Mouse (Mus musculus): ENCODE measurements around the gene Arhgap4.

Gene Arhgap4

GRCm38 (mm10) chrX:73914827-73915703, 6.6 kb downstream of the Arhgap4 start:
- peak; percentile 90 for DNase-seq (ENCODE audit: low spot score)

GRCm38 (mm10) chrX:73911588-73911987, 10.1 kb downstream of the Arhgap4 start:
- no peak for DNase-seq (ENCODE audit: low spot score)

GRCm38 (mm10) chrX:73911156-73911555, 10.5 kb downstream of the Arhgap4 start:
- no peak for DNase-seq (ENCODE audit: low spot score)

DNA sequence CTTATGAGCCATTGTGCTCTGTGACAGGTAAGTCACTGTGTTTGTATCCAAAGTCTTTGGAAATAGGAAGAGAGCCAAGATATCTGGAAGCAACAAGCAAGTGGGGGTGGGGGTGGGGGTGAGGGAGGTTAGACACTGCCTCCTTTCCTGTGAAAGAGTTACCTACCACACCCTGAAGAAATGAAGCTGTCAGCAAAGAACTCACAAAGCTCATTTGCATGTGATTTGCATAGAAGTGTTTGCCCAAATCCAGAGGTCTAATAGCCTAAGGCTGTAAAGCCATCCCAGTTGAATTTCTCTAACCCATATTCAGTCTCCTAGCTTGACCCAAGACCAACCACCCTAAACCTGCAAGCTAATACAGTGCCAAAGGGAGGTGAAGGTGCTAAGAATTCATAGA, 11.2 kb downstream of the Arhgap4 start:
- DNase-seq (ENCODE audit: low spot score), result no peak

DNA sequence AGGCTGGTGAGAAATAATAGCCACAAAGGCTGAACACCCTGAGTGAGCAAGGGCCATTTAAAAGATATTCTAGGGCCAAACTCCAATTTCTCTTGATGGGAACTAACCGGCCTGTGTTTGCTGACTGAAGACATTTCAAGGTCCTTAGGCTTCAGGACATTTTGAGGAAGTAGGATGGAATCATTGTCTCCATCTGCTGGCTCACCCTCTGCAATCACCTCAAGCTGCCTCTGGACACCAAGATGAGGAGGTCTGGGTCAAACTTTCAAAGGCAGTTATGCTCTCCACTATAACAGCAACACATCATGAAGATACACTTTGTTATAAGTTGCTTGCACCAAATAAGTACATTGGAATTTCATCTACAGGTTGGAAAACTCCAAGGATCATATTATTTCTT, 11.6 kb downstream of the Arhgap4 start:
- no peak for DNase-seq (ENCODE audit: low spot score)

DNA sequence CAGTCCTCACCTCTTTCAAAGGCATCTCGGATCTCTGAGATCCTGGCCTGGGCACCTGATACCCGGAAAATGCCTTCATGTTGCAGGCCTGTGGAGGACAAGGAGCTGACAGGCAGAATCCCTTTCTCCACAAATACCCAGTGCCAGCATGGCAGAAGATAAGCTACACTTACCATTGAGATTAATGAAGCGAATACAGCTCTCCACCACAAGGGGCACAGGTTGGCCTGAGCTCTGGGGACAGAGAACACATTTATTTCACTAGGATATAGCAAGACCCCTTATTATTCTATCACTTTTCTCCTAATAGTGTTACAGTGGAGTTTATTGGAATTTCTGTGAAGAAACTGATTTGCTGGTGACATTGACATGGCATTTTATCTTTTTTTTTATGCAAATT, 23.7 kb downstream of the Arhgap4 start:
- no peak for DNase-seq (ENCODE audit: low spot score)

- no peak for DNase-seq (ENCODE audit: low spot score)
These were observed 26.0 kb downstream of the Arhgap4 start, which contains the start of gene L1cam for GRCm38 (mm10) chrX:73895719-73896118. L1cam (minus strand) TSS chrX:73896105.

DNA sequence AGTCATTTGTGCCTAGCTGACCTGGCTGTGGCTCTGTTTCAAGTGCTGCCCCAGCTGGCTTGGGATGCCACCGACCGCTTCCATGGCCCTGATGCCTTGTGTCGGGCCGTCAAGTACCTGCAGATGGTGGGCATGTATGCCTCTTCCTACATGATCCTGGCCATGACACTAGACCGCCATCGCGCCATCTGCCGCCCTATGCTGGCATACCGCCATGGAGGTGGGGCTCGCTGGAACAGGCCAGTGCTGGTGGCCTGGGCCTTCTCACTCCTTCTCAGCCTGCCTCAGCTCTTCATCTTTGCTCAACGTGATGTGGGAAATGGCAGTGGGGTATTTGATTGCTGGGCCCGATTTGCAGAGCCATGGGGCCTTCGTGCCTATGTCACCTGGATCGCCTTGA, 28.8 kb downstream of the Arhgap4 start:
- no peak for DNase-seq (ENCODE audit: low spot score)

DNA sequence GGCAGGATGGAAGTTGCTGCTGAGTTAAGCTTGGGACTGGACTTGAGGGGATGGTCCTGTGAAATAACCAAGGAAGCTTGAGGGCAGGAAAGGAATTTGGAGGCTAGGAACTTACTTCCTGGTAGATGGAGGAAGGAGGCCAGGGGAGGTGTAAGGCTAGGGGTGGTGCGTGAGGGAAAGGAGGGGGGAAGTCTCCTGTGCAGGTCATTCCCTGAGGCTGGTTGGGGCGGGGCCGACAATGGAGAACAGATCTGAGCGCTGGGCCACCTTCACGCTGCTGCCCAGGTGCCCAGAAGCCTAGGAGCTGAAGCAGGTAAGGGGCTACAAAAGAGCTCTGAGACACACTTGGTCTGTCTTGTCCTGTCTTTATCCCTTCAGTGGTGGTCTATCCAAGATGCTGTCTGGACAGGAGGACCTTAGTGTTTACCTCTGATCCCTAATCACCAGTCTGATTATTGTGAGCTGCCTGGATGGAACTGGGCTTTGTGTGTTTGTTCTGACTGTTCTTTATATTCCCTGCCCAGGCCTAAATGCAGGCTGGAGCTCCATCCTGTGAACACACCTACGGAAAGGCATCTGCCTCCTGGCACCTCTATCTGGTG, 30.0 kb downstream of the Arhgap4 start, which contains the start of gene Avpr2:
Avpr2 (plus strand) TSS at position 552 of the 602 bp plus-strand sequence.
- no peak for DNase-seq (ENCODE audit: low spot score)

GRCm38 (mm10) chrX:73881463-73881862, 40.2 kb downstream of the Arhgap4 start:
- DNase-seq (ENCODE audit: low spot score), result no peak

DNA sequence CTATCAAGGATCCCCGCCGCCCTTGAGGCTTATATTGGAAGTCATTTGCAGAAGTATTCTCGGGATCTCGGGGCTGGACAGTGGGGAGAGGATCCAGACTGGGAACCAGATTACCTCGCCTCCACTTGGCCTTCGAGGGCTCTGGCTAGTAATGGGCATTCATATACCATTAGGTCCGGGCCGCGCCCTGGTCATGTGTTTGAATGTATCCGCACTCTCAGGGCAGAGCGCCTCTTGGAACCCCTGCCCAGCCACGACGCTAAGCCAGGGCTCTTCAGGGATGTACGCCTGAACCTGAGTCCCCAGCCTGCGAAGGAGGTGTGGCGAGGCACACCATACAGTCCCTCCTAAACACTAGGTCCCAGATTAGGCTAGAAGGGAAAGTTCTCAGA, 40.6 kb downstream of the Arhgap4 start:
- DNase-seq (ENCODE audit: low spot score), result no peak

DNA sequence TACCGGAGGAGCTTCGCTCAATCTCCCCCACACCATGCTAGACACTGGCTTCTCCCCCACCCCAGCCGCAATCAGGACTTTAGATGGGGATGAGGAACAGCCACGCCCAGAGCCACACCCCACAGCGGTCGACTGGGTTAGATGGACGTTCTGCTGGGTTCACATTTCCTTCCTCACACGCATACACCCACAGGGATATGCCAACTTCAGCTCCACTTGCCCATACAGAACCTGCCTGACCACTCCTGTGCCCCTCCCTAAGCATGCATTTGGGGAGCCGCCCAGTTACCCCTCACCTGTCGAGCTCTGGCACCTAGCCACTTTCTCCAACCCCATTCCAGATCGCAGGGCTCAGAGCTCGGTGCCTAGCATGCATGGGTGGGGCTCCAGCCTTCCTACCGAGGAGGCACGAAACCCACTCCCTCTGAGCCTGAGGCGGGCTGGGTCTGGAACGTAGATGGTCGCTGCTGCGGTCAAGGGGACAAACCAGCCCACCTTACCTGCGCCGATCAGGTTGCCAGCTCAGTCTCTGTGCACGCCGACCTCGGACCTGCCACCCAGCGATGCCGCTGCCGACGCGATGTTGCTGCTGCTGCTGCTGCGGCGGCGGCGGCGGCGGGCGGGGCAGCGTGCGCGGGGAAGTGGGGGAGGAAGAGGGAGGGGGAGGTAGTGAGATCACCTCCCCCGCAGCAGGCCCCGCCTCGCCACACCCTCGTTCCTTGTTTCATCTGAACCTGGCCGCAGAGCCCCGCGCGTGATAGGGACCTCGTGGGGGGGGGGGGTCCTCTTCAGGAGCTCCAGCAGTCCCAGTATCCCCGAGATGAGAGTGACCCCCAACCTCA, 41.3 kb downstream of the Arhgap4 start:
- no peak for DNase-seq (ENCODE audit: low spot score)

DNA sequence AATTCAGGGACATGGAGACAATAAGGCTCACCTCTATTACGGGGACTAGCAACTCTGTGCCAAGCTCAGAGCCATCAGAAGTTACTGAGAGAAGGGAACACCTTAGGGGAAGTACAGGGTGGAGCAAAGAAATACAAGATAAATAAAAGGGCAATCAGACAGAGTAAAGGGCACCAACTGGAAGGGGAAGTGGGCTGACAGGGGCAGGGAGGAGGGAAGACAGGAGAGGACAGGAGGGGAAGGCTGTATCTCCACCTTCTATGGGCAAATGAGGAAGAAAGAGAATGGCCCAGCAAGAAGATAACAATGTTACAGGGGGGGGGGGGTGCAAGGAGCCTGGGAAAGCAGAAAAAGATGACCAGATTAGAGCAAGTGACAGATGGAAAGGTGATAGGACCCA, 44.7 kb downstream of the Arhgap4 start:
- DNase-seq (ENCODE audit: low spot score), result no peak

GRCm38 (mm10) chrX:73875881-73876280, 45.8 kb downstream of the Arhgap4 start:
- no peak for DNase-seq (ENCODE audit: low spot score)

- no peak for DNase-seq (ENCODE audit: low spot score)
These were observed 49.7 kb downstream of the Arhgap4 start for GRCm38 (mm10) chrX:73871956-73872355.

GRCm38 (mm10) chrX:73871474-73871873, 50.2 kb downstream of the Arhgap4 start:
- no peak for DNase-seq (ENCODE audit: low spot score)

DNA sequence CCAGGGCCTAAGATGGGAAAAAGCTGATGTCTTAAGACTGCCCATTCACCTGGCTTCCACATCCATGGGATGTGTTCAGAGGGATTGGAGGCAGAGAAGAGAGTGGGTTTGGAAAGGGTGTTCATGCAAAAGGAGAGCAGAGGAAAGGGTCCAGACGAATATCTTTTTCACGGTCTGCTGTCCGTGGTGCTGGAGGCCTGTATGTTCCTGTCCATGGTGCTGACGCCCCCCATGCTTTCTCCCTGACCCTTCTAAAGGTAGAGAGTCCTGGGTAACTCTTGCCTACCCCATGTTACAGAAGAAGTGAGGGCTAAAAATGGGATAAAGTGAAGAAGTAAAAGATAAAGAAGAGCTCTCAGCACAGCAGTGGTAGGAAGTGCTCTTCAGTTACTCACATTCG, 52.3 kb downstream of the Arhgap4 start:
- no peak for DNase-seq (ENCODE audit: low spot score)

DNA sequence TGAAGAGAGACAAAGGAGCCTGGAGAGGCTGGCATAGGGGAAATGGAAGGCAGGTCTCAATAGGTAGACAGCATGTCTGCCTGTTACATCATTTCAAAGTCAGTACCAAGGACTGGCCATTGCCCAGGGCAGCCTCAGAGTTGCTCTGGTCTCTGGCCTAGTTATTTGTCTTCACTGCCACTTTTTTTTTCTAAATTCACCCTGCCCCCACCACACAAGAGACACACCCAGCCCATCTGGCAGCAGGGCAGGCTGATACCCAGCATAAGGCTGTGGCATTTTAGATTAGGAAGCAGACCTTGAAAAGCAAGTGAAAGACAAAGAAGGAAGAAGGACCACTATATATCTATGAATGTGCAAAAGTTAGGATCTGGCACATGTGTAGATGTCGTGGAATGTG, 53.8 kb downstream of the Arhgap4 start:
- no peak for DNase-seq (ENCODE audit: low spot score)

- DNase-seq (ENCODE audit: low spot score), result no peak
These were observed 54.4 kb downstream of the Arhgap4 start for GRCm38 (mm10) chrX:73867256-73867655.

DNA sequence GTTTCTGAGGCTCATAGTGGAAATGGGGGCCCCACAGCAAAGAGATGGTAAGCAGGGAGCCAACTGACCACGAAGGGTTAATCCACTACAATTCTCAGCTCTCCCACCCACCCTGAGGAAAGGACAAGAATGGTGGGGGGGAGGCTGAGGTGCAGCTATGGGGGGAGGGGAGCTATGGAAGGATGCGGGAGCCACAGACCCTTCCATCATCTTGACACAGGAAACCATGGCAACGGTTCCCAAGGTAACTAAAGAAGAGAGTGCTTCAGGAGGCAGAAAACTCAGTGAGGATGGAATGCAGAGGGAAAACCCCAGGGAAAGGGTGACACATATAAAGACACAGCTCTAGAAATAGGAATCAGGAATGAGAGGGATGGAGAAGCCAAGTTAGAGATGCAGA, 57.0 kb downstream of the Arhgap4 start:
- DNase-seq (ENCODE audit: low spot score), result no peak

DNA sequence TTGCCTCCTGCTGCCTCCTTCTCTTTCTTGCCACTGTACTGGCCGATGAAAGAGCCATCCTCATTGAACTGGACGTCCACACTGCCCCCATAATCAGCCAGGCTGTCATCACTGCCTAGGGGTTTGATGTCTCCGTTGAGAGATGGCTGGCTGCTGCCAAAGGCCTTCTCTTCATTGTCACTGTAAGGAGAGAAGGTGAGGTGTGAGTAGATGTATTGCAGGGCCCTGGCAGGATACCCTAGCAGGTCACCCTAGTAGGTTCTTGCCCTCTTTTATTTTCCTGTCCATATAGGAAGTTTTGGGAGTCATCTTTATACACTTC, 66.6 kb downstream of the Arhgap4 start:
- DNase-seq (ENCODE audit: low spot score), result no peak

GRCm38 (mm10) chrX:73854326-73855086, 67.2 kb downstream of the Arhgap4 start:
- no peak for DNase-seq (ENCODE audit: low spot score)

Measured in ovary, adult 18-20 months (tissue).